Mouse (Mus musculus) spleen, adult 2 months (tissue): ENCODE measurements around the gene Fancc.

Experiments used
- CTCF ChIP-seq: fragments of 200-500 bp; IDR thresholded peaks from 2 replicates; pipeline ENCODE4 v1.5.1; 2011; ENCODE audit warnings: mild to moderate bottlenecking, inconsistent platforms; ENCODE audit not compliant: insufficient read depth, insufficient read length, insufficient replicate concordance; ENCODE audit errors: extremely low read depth
- POLR2A ChIP-seq: fragments of 200-500 bp; IDR thresholded peaks from 2 replicates; pipeline ENCODE4 v1.6.1; 2011; ENCODE audit warnings: low read depth, low read length, inconsistent platforms

- TF ChIP-seq CTCF (no peak), POLR2A (no peak)
Observed at GRCm38 (mm10) chr13:63530857-63531256, 33.8 kb upstream of the Fancc start.
